Mouse (Mus musculus) gastrocnemius, postnatal 36 days (tissue): ENCODE data around the gene Ccdc88c. TPM values are rescaled to one million over a fixed set of nuclear protein-coding genes. Genes with fewer than 3 reads are reported as not detected.
A peak's percentile ranks its signal among the peaks of the same experiment; 100 is the strongest.

Experiments used
- DNase-seq, 2 experiments: peaks; one replicate each; pipeline ENCODE4 v3.0.0; 2022
- intact Hi-C: fragments of 180-260 bp; cut with DNase I; formaldehyde crosslinking; loops from one replicate; pipeline ENCODE4 v1.15.1; 2025
- total RNA-seq, 2 experiments: library from RNA; stranded (reverse); gene quantifications; 2 replicates each; pipeline ENCODE4 v1.2.3; 2021

Ccdc88c gene
- total RNA-seq, 2 experiments from 2014 or later, result 32.3 to 33.9 TPM

- DNase-seq, result peak in 1 of 2 experiments; percentile 17
- intact Hi-C loops, result no loop called here
Observed at GRCm38 (mm10) chr12:100980551-100981008, 48.3 kb downstream of the Ccdc88c start.

- intact Hi-C loops, result no loop called here
- DNase-seq, result no peak
Observed at GRCm38 (mm10) chr12:100979616-100980015, 49.2 kb downstream of the Ccdc88c start.

DNA sequence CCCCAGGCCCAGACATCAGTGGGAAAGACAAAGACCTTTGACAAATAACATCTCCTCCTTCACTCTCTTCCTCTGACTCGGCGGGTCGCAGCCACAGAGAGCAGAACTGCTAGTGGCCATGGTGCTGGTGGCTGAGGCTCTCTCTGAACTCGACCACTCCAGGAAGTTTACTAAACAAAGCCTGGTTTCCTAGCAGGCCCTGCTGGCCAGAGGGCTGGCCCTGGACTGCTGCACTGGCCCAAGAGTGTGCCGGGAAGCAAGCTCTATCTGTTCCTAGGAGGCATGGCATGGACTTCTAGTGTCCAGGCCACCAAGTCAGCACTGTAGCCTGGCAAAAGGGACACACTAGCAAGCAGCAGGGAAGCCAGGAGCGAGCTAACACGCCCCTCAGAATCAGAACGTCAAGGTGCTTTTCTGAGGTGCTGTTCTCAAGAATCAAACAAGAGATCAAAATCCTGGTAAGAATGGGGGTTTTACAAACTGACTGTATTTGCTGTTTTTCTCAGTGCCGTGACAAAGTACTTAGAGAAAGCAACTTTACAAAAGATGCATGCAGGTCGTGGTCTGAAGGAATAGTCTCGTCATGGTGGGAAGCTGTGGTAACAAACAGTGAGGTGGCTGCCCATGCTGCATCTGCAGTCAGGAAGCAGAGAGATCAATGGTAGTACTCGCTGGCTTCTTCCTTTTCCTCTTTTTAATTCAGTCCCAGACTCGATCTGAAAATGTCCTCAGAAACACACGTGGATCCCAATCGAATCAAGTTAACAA, 50.7 kb downstream of the Ccdc88c start:
- intact Hi-C loops, result no loop called here
- DNase-seq, result peak in 1 of 2 experiments; percentile 27

GRCm38 (mm10) chr12:100977551-100977950, 51.3 kb downstream of the Ccdc88c start:
- no peak for DNase-seq
- intact Hi-C loops, result no loop called here

GRCm38 (mm10) chr12:100969808-100970207, 59.0 kb downstream of the Ccdc88c start:
- no peak for DNase-seq
- intact Hi-C loops, result no loop called here

DNA sequence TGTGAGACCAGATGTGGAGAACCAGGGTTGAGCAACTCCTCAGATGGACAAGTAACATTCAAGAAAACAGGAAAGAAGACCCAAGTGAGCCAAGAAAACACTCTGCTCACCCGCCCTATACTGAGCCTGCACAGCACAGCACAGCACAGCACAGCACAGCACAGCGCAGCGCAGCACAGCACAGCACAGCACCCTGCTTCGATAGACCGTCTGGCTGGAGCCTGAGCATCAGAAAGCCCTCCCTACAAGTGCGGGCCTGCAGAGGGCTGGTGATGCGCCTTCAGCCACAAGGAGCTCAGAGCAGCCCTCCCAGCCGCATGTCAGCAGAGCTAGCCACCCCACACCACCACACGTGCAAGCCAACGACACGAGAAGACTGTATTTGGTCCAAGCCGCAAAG, 61.5 kb downstream of the Ccdc88c start:
- intact Hi-C loops, result no loop called here

GRCm38 (mm10) chr12:100966253-100966652, 62.6 kb downstream of the Ccdc88c start:
- intact Hi-C loops, result no loop called here
- no peak for DNase-seq

More for the DNA sequence above, 61.5 kb downstream of the Ccdc88c start:
- DNase-seq, result no peak

DNA sequence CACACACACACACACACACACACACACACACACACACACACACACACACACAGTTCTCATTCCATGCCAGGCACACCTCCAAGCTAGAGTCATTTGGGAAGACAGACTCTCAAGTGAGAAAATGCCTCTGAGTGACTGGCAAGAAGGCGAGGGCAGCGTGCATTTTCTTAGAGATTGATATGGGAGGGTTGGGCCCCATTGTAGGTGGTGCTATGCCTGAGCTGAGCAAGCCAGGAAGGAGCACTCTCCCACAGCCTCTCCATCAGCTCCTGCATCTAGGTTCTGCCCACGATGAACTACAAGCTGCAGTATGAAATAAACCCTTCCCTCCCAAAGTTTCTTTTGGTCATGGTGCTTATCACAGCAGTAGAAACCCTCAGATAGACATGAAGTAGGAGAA, 63.6 kb downstream of the Ccdc88c start:
- no peak for DNase-seq
- intact Hi-C loops, result no loop called here

- intact Hi-C loops, result no loop called here
- peak in 1 of 2 experiments; percentile 51 for DNase-seq
Observed at GRCm38 (mm10) chr12:100958621-100959592, 69.9 kb downstream of the Ccdc88c start.

DNA sequence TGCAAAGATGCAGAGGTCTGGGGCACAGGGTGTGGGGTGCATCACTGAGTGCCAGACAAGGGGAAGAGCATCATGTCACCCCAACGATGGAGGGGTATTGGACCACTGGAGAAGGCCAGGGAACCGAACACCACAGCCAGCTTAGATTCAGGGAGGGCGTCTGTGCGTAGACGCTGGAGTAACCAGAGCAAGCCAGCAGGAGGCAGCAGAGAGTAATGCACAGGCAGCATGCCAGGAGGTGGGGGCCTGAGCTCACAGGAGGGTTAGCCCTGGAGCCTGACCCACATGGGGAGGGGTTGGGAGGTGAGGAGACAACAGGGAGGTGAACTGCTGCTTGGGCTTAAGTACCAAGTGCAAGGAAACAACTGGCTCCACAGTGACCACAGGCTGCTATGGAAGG, 70.8 kb downstream of the Ccdc88c start:
- intact Hi-C loops, result no loop called here
- peak; percentile 48 to 78 for DNase-seq

DNA sequence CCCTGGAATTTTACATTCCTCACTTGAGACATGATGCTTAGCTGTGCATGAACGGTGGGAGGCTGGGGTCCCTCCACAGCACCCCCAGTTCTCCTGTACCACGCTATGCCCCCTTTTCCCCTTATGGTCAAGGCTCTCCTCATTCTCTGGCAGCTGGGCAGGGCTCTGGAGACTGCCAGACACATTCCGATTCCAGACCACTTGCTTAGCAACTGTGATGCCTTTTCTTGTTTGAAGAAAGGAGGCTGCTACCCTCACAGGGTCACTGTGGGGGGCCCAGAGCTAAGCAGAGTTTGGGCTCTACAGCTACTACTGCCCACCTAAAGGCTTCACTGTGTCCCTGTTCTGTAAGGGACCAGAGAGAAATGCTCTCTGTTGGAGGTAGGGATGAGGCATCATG, 71.6 kb downstream of the Ccdc88c start:
- DNase-seq, result no peak
- intact Hi-C loops, result loop anchor here (1.0 kb wide), 1 partner anchor 72 kb away; the partner anchor contains the start of gene Ccdc88c

GRCm38 (mm10) chr12:100956825-100957224, 72.0 kb downstream of the Ccdc88c start:
- DNase-seq, result no peak

GRCm38 (mm10) chr12:100956028-100956427, 72.8 kb downstream of the Ccdc88c start:
- DNase-seq, result no peak
- intact Hi-C loops, result no loop called here

More at GRCm38 (mm10) chr12:100956825-100957224, 72.0 kb downstream of the Ccdc88c start:
- intact Hi-C loops, result loop anchor here (1.0 kb wide), 1 partner anchor 72 kb away; the partner anchor contains the start of gene Ccdc88c

DNA sequence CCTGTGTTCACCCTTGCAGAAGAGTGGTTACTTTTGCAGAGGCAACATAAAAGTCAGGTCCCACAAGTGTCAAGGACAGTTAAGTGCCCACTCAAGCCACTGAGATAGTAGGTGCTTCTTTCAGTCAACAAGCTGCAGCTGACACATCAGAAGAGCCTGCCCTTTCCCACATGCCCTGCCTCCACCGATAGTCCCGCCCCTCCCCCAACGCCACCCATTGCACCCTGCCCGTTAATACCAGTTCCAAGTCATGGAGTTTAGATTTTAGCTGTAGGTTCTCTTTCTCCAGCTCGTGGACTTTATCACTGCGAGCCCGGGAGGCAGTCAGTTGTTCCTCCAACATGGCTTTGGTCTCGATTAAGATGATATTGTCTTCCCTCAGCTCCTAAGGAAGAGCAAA, 74.9 kb downstream of the Ccdc88c start:
- intact Hi-C loops, result loop anchor here (2.0 kb wide), 1 partner anchor 17 kb away; no protein-coding TSS in a partner anchor
- DNase-seq, result no peak

- peak; percentile 64 to 71 for DNase-seq
- intact Hi-C loops, result loop anchor here (1.0 to 2.0 kb wide), 2 partner anchors 16 to 77 kb away; partner anchors contain the start of gene Ccdc88c
Observed at GRCm38 (mm10) chr12:100952193-100952931, 76.5 kb downstream of the Ccdc88c start.

DNA sequence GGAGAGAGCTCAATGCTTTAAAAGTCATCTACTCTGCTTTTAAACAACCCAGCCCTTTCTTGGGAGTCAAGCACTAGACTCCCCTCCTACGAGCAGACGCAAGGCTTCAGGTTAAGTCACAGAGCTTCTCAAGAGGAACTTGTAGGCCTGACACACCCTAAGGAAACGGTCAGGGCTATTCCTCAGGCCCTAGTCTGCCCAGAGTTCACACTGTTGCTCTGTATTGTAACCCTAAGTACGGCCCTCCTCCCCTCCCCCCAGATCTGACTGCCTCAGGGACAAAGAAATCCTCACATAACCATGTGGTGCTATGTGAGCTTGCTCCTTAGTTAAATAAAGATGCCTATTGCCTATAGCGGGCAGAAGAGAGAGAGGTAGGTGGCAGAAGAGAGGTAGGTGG, 79.7 kb downstream of the Ccdc88c start:
- intact Hi-C loops, result no loop called here
- no peak for DNase-seq

- intact Hi-C loops, result no loop called here
- DNase-seq, result no peak
Observed at GRCm38 (mm10) chr12:100948021-100948420, 80.8 kb downstream of the Ccdc88c start.

- intact Hi-C loops, result no loop called here
- no peak for DNase-seq
Observed at GRCm38 (mm10) chr12:100945948-100946347, 82.9 kb downstream of the Ccdc88c start.

DNA sequence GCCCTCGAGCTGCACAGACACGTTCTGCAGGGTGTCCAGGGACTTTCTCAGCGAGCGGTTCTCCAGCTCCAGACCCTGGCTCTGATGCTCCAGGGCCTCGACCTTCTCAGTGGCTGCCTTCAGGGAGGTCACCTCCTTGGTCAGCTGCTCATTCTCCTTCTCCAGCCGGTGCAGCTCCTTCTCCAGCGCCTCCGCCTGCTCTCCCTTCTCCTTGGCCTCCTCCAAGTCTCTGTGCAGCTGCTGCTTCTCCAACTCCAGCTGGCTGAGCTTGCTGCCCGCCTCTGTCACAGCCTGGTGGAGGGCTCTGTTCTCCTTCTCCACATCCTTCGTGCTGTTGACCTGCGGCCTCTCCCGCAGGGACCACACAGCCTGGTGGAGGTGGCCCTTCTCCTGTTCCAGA, 83.4 kb downstream of the Ccdc88c start:
- DNase-seq, result no peak
- intact Hi-C loops, result no loop called here

- no peak for DNase-seq
Observed at GRCm38 (mm10) chr12:100944921-100945336, 83.9 kb downstream of the Ccdc88c start.

More at GRCm38 (mm10) chr12:100944921-100945336, 83.9 kb downstream of the Ccdc88c start:
- intact Hi-C loops, result no loop called here
